Mouse (Mus musculus) liver, embryonic 11.5 days (tissue): ENCODE results near the gene Dok4. TPM values are rescaled to one million over a fixed set of nuclear protein-coding genes. Genes with fewer than 3 reads are reported as not detected.
A peak's percentile ranks its signal among the peaks of the same experiment; 100 is the strongest.

Experiments used
- ATAC-seq: fragments of 200-750 bp; cut with Nextera tagmentation; replicated peaks from 2 replicates; pipeline ENCODE4 v1.8.0; 2017; ENCODE audit warnings: moderate number of reproducible peaks, mild to moderate bottlenecking, moderate TSS enrichment, moderate library complexity; ENCODE audit not compliant: low FRiP score
- DNase-seq: peaks from one replicate; pipeline ENCODE4 v3.0.0-alpha.2; 2017; ENCODE audit warnings: low spot score
- H3K27ac ChIP-seq: fragments of 300-500 bp; sonication (generic); 2 replicates; pipeline ENCODE4 v1.5.1; 2014; ENCODE audit warnings: mild to moderate bottlenecking, low read depth, low read length, control low read depth
- H3K27me3 ChIP-seq: fragments of 300-500 bp; sonication (generic); replicated peaks from 2 replicates; pipeline ENCODE4 v1.6.1; 2014; ENCODE audit warnings: low read length, mixed read lengths; ENCODE audit not compliant: control insufficient read depth, insufficient read depth
- H3K36me3 ChIP-seq: fragments of 300-500 bp; sonication (generic); 2 replicates; pipeline ENCODE4 v1.6.1; 2014; ENCODE audit warnings: mild to moderate bottlenecking, low read length, moderate library complexity, mixed read lengths; ENCODE audit not compliant: control insufficient read depth, insufficient read depth
- H3K4me1 ChIP-seq: fragments of 300-500 bp; sonication (generic); replicated peaks from 2 replicates; pipeline ENCODE4 v1.6.1; 2014; ENCODE audit warnings: low read length, mixed read lengths; ENCODE audit not compliant: control insufficient read depth, insufficient read depth
- H3K4me2 ChIP-seq: fragments of 300-500 bp; sonication (generic); 2 replicates; pipeline ENCODE4 v1.6.1; 2014; ENCODE audit warnings: mild to moderate bottlenecking, control low read depth, moderate library complexity
- H3K4me3 ChIP-seq: fragments of 300-500 bp; sonication (generic); 2 replicates; pipeline ENCODE4 v1.5.1; 2014; ENCODE audit warnings: low read depth, low read length, control low read depth
- H3K9ac ChIP-seq: fragments of 300-500 bp; sonication (generic); 2 replicates; pipeline ENCODE4 v1.6.1; 2014; ENCODE audit warnings: low read depth, low read length, control low read depth
- H3K9me3 ChIP-seq: fragments of 300-500 bp; sonication (generic); 2 replicates; pipeline ENCODE4 v1.6.1; 2016; ENCODE audit warnings: low read length, inconsistent platforms, mixed read lengths; ENCODE audit not compliant: control insufficient read depth
- WGBS: fragments of 180-500 bp; shearing (Covaris S2); extraction: QIAGEN DNeasy Blood & Tissue Kit; methylation state at CpG from one replicate; pipeline ENCODE4 v1.1.7; 2014; 5-methylcytosine and 5-hydroxymethylcytosine counted together
- polyA plus RNA-seq: library from polyadenylated mRNA; unstranded; fragments of >200 nt; fragmentation: Nextera tagmentation; extraction: Ambion mirVana; gene quantifications from 2 replicates; pipeline ENCODE4 v1.2.1, GENCODE M21; 2014

The Dok4 gene
- polyA plus RNA-seq, result 13.2 and 13.9 TPM in 2 replicates

- Histone ChIP-seq H3K27ac (peak within 1 kb of the TSS; percentile 68), H3K4me1 (peaks cover 31% of the 10 kb centered on the region), H3K9ac (peak within 1 kb of the TSS; percentile 79), H3K36me3 (no peaks in the 10 kb centered on the region), H3K4me3 (peak within 1 kb of the TSS; percentile 74), H3K27me3 (peaks cover 8% of the 10 kb centered on the region), H3K4me2 (peak within 1 kb of the TSS; percentile 98), H3K9me3 (no peaks in the 10 kb centered on the region)
- ATAC-seq, result peak; percentile 85
- WGBS, result 1% methylated on average over 37 of the region's 37 CpGs
- DNase-seq, result peak; percentile 97
These were observed at the start of gene Dok4 for GRCm38 (mm10) chr8:94876197-94876730. Gene Dok4 (minus strand): TSS chr8:94876330.

GRCm38 (mm10) chr8:94923405-94923804 is 47.3 kb upstream of the Dok4 start, which contains the start of gene Adgrg5:
Gene Adgrg5 (plus strand): TSS chr8:94923694.
- Histone ChIP-seq H3K27ac (peak within 1 kb of the TSS; percentile 90), H3K9ac (peak within 1 kb of the TSS; percentile 52), H3K4me3 (peak within 1 kb of the TSS; percentile 24; the same call in 1 of the 2 replicates), H3K4me1 (peaks cover 30% of the 10 kb centered on the region), H3K4me2 (peak within 1 kb of the TSS; percentile 59), H3K27me3 (no peaks in the 10 kb centered on the region), H3K36me3 (no peaks in the 10 kb centered on the region), H3K9me3 (no peaks in the 10 kb centered on the region)
- no peak for ATAC-seq
- 33% methylated on average over 7 of the region's 8 CpGs for WGBS
- DNase-seq, result no peak

- H3K9ac ChIP-seq, result peak overlapping the region; percentile 52
- DNase-seq (no peak), ATAC-seq (peak; percentile 80)
- peak overlapping the region; percentile 59 for H3K4me2 ChIP-seq
- H3K4me1 ChIP-seq, result peaks cover 36% of the 10 kb centered on the region
- no peaks in the 10 kb centered on the region for H3K27me3 ChIP-seq
- peak overlapping the region; percentile 90 for H3K27ac ChIP-seq
- H3K4me3 ChIP-seq, result peak overlapping the region; percentile 24; the same call in 1 of the 2 replicates
- WGBS, result 16% methylated on average over 8 of the region's 8 CpGs
- H3K9me3 ChIP-seq, result no peaks in the 10 kb centered on the region
- no peaks in the 10 kb centered on the region for H3K36me3 ChIP-seq
These were observed 46.5 kb upstream of the Dok4 start for GRCm38 (mm10) chr8:94922602-94923001.

- Histone ChIP-seq H3K27ac (peak overlapping the region; percentile 90), H3K4me1 (peaks cover 36% of the 10 kb centered on the region), H3K4me3 (no peak overlapping the region), H3K27me3 (no peaks in the 10 kb centered on the region), H3K9me3 (no peaks in the 10 kb centered on the region), H3K9ac (peak overlapping the region; percentile 46; the same call in 1 of the 2 replicates), H3K36me3 (no peaks in the 10 kb centered on the region), H3K4me2 (peak overlapping the region; percentile 59)
- DNase-seq (no peak), ATAC-seq (no peak)
- WGBS, result 48% methylated on average over 6 of the region's 6 CpGs
These were observed 46.0 kb upstream of the Dok4 start for GRCm38 (mm10) chr8:94922176-94922575.

GRCm38 (mm10) chr8:94919256-94919655 is 43.1 kb upstream of the Dok4 start:
- H3K36me3 ChIP-seq, result no peaks in the 10 kb centered on the region
- H3K9me3 ChIP-seq, result no peaks in the 10 kb centered on the region
- peaks cover 56% of the 10 kb centered on the region for H3K4me1 ChIP-seq
- no peaks in the 10 kb centered on the region for H3K27me3 ChIP-seq
- H3K4me2 ChIP-seq, result no peak overlapping the region
- no peak overlapping the region for H3K27ac ChIP-seq
- H3K4me3 ChIP-seq, result no peak overlapping the region
- H3K9ac ChIP-seq, result no peak overlapping the region
- DNase-seq (no peak), ATAC-seq (no peak)

GRCm38 (mm10) chr8:94917851-94918495 is 41.8 kb upstream of the Dok4 start, which contains the start of gene Ccdc102a:
Gene Ccdc102a (minus strand): TSS chr8:94918098.
- 2% methylated on average over 47 of the region's 51 CpGs for WGBS
- Histone ChIP-seq H3K36me3 (no peaks in the 10 kb centered on the region), H3K27me3 (peaks cover 9% of the 10 kb centered on the region), H3K9ac (peak within 1 kb of the TSS; percentile 73), H3K27ac (peak within 1 kb of the TSS; percentile 52), H3K4me2 (peak within 1 kb of the TSS; percentile 97), H3K4me3 (peak within 1 kb of the TSS; percentile 76), H3K9me3 (no peaks in the 10 kb centered on the region), H3K4me1 (peaks cover 55% of the 10 kb centered on the region)
- DNase-seq (no peak), ATAC-seq (peak; percentile 39)

- WGBS, result 1% methylated on average over 27 of the region's 27 CpGs
- H3K4me1 ChIP-seq, result peaks cover 49% of the 10 kb centered on the region
- peak; percentile 92 for ATAC-seq
These were observed 41.2 kb upstream of the Dok4 start for GRCm38 (mm10) chr8:94917352-94917751.

GRCm38 (mm10) chr8:94916960-94917324 is 40.8 kb upstream of the Dok4 start:
- Histone ChIP-seq H3K4me1 (peaks cover 45% of the 10 kb centered on the region), H3K27me3 (peaks cover 11% of the 10 kb centered on the region), H3K27ac (peak overlapping the region; percentile 52), H3K9ac (peak overlapping the region; percentile 71), H3K36me3 (no peaks in the 10 kb centered on the region), H3K4me2 (peak overlapping the region; percentile 97), H3K4me3 (peak overlapping the region; percentile 76), H3K9me3 (no peaks in the 10 kb centered on the region)
- 6% methylated on average over 10 of the region's 10 CpGs for WGBS
- no peak for DNase-seq
- ATAC-seq, result peak; percentile 3

More at GRCm38 (mm10) chr8:94917352-94917751, 41.2 kb upstream of the Dok4 start:
- Histone ChIP-seq H3K9ac (peak overlapping the region; percentile 73), H3K27ac (peak overlapping the region; percentile 52), H3K9me3 (no peaks in the 10 kb centered on the region), H3K4me2 (peak overlapping the region; percentile 97), H3K4me3 (peak overlapping the region; percentile 76), H3K36me3 (no peaks in the 10 kb centered on the region), H3K27me3 (peaks cover 11% of the 10 kb centered on the region)
- peak; percentile 96 for DNase-seq
